Mouse (Mus musculus) ES-E14 (cell line): ENCODE data around the gene Padi6. TPM values are rescaled to one million over a fixed set of nuclear protein-coding genes. Genes with fewer than 3 reads are reported as not detected.
A peak's percentile ranks its signal among the peaks of the same experiment; 100 is the strongest.

Source experiments
- DNase-seq: peaks from one replicate; pipeline ENCODE4 v3.0.0-alpha.2; 2013; ENCODE audit warnings: low read depth, low spot score
- H3K27ac ChIP-seq: 2 replicates; pipeline ENCODE4 v1.5.1; 2012; ENCODE audit warnings: low read depth, mild to moderate bottlenecking, low read length, moderate library complexity, mixed read lengths; ENCODE audit not compliant: poor library complexity, insufficient read depth, severe bottlenecking
- H3K36me3 ChIP-seq: 2 replicates; pipeline ENCODE4 v1.6.1; 2012; ENCODE audit warnings: mild to moderate bottlenecking, low read length, moderate library complexity, mixed read lengths; ENCODE audit not compliant: control insufficient read depth, poor library complexity, insufficient read depth, severe bottlenecking
- H3K4me1 ChIP-seq, 2 experiments: fragments of 150-350 bp in 1 of 2; sonication (generic) in 1 of 2; 2 replicates each; pipeline ENCODE4 v1.6.1; 2012; ENCODE audit warnings: low read length in 2 of 2, mild to moderate bottlenecking in 1 of 2, mixed read lengths in 1 of 2; ENCODE audit not compliant: control insufficient read depth in 2 of 2, insufficient read depth in 2 of 2, poor library complexity in 1 of 2
- H3K4me3 ChIP-seq, 2 experiments: fragments of 150-350 bp in 1 of 2; sonication (generic) in 1 of 2; 2 replicates each; pipeline ENCODE4 v1.5.1; 2012; ENCODE audit warnings: low read length in 2 of 2, low read depth in 1 of 2, mild to moderate bottlenecking in 1 of 2, mixed read lengths in 1 of 2; ENCODE audit not compliant: insufficient read depth in 1 of 2, poor library complexity in 1 of 2, severe bottlenecking in 1 of 2
- H3K9ac ChIP-seq: 2 replicates; pipeline ENCODE4 v1.6.1; 2012; ENCODE audit warnings: low read depth, mild to moderate bottlenecking, low read length, mixed read lengths; ENCODE audit not compliant: poor library complexity, insufficient read depth, severe bottlenecking
- H3K9me3 ChIP-seq: fragments of 150-350 bp; sonication (generic); 2 replicates; pipeline ENCODE4 v1.6.1; 2012; ENCODE audit warnings: low read depth, mild to moderate bottlenecking, low read length; ENCODE audit not compliant: control insufficient read depth, insufficient read depth
- CHD2 ChIP-seq: IDR thresholded peaks from 2 replicates; pipeline ENCODE4 v1.6.1; 2014; ENCODE audit warnings: mild to moderate bottlenecking, low read depth, low read length, inconsistent platforms
- HCFC1 ChIP-seq: IDR thresholded peaks from 2 replicates; pipeline ENCODE4 v1.6.1; 2012; ENCODE audit warnings: low read length, inconsistent platforms, borderline replicate concordance; ENCODE audit not compliant: insufficient read depth
- MAFK ChIP-seq: IDR thresholded peaks from 2 replicates; pipeline ENCODE4 v1.6.1; 2014; ENCODE audit warnings: mild to moderate bottlenecking, low read depth, low read length, inconsistent platforms; ENCODE audit not compliant: insufficient read depth
- ZC3H11A ChIP-seq: IDR thresholded peaks from 2 replicates; pipeline ENCODE4 v1.6.1; 2012; ENCODE audit warnings: low read depth, mild to moderate bottlenecking, inconsistent platforms, low read length, borderline replicate concordance
- ZNF384 ChIP-seq: IDR thresholded peaks from 2 replicates; pipeline ENCODE4 v1.6.1; 2012; ENCODE audit warnings: low read depth, low read length, inconsistent platforms
- in situ Hi-C, 2 experiments: fragments of 600-800 bp; cut with MboI; formaldehyde crosslinking; loops; one replicate each; pipeline ENCODE4 v1.15.1; 2025; ENCODE audit warnings: low sequenced_read_pairs in 2 of 2, inconsistent platforms in 1 of 2; ENCODE audit not compliant: unreplicated experiment in 2 of 2
- total RNA-seq: library from RNA; depleted of rRNA; stranded (reverse); fragments of 300-350 nt; gene quantifications from 2 replicates; pipeline ENCODE4 v1.2.3, GENCODE M21; 2012

Gene Padi6
- total RNA-seq, 1 experiment: 0.09 TPM

DNA sequence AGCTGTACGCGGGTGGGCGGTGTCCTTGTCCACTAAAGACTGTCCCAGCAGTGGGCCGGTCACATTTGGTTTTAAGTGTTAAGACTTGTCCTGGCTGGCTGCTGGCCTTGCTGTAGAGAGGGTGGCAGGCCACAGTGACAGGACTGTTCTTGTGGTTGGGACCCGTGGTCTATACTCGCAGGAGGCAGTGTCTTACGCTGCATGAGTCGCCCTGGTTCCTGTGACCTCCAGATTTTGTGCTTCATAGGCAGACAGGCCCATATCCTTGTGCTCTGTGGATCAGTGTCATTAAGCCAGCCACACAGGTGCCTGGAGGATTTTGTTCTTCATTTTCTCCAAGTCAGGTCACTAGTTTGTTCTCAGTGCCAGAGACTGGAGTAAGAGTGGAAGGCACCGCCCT lies 24.0 kb downstream of the Padi6 start:
- in situ Hi-C loops: no loop called here
- Histone ChIP-seq H3K4me1 (peaks cover 2 to 25% of the 10 kb centered on the region in 2 experiments; a peak in 3 of 4 replicates), H3K9me3 (no peaks in the 10 kb centered on the region), H3K9ac (no peak overlapping the region), H3K36me3 (peaks cover 86% of the 10 kb centered on the region), H3K4me3 (no peak overlapping the region), H3K27ac (no peak overlapping the region)
- no peak for TF ChIP-seq ZC3H11A
- TF ChIP-seq HCFC1: no peak
- no peak for TF ChIP-seq MAFK
- no peak for TF ChIP-seq ZNF384
- no peak for TF ChIP-seq CHD2
- DNase-seq: no peak

DNA sequence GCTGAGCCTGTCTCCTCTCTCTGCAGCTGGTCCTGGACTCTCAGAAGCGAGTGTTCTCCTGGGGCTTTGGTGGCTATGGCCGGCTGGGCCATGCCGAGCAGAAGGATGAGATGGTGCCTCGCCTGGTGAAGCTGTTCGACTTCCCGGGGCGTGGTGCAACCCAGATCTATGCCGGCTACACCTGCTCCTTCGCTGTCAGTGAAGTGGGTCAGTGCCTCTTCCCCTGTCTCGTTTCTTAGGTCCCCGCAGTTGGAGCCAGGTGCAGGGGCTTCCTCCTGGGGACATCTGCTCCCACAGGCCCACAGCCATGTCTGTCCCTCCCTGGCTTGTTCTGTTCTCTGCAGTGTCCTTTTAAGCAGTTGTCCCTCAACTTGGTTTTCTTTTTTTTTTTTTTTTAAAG lies 25.4 kb downstream of the Padi6 start:
- Histone ChIP-seq H3K9me3 (no peaks in the 10 kb centered on the region), H3K9ac (no peak overlapping the region), H3K36me3 (peaks cover 90% of the 10 kb centered on the region), H3K4me1 (peaks cover 2 to 24% of the 10 kb centered on the region in 2 experiments; a peak in 3 of 4 replicates), H3K4me3 (no peak overlapping the region), H3K27ac (no peak overlapping the region)
- no peak for DNase-seq
- in situ Hi-C loops: no loop called here
- no peak for TF ChIP-seq ZNF384
- TF ChIP-seq ZC3H11A: no peak
- TF ChIP-seq MAFK: no peak
- no peak for TF ChIP-seq CHD2
- TF ChIP-seq HCFC1: no peak

- H3K4me3 ChIP-seq: no peak overlapping the region
- H3K9me3 ChIP-seq: no peaks in the 10 kb centered on the region
- H3K9ac ChIP-seq: no peak overlapping the region
- no peak overlapping the region for H3K27ac ChIP-seq
- peaks cover 88% of the 10 kb centered on the region for H3K36me3 ChIP-seq
- TF ChIP-seq ZNF384: no peak
- TF ChIP-seq HCFC1: no peak
- no peak for TF ChIP-seq ZC3H11A
- TF ChIP-seq MAFK: no peak
- no peak for TF ChIP-seq CHD2
- peaks cover 2 to 14% of the 10 kb centered on the region in 2 experiments; a peak in 2 of 4 replicates for H3K4me1 ChIP-seq
- in situ Hi-C loops: no loop called here
- no peak for DNase-seq
Measured at GRCm38 (mm10) chr4:140714586-140714985, 27.9 kb downstream of the Padi6 start.

GRCm38 (mm10) chr4:140713480-140714365 lies 28.7 kb downstream of the Padi6 start:
- Histone ChIP-seq H3K9me3 (no peaks in the 10 kb centered on the region), H3K4me3 (no peak overlapping the region), H3K9ac (no peak overlapping the region), H3K27ac (no peak overlapping the region), H3K36me3 (peaks cover 94% of the 10 kb centered on the region), H3K4me1 (peaks cover 2 to 16% of the 10 kb centered on the region in 2 experiments; a peak in 3 of 4 replicates)
- in situ Hi-C loops: no loop called here
- peak; percentile 80 for DNase-seq
- TF ChIP-seq MAFK: no peak
- no peak for TF ChIP-seq ZNF384
- TF ChIP-seq HCFC1: no peak
- TF ChIP-seq ZC3H11A: peak; percentile 34; the same call in 1 of the 2 replicates
- TF ChIP-seq CHD2: no peak
